Mouse (Mus musculus) cerebellum, adult 8-10 months (tissue): ENCODE results near the gene Rap1gds1.

ENCODE experiments used
- DNase-seq: peaks from one replicate; pipeline ENCODE4 v3.0.0; 2022

Rap1gds1 gene

GRCm38 (mm10) chr3:138876931-138877361 is 198.1 kb downstream of the Rap1gds1 start:
- DNase-seq = no peak

GRCm38 (mm10) chr3:138876418-138876817 is 198.6 kb downstream of the Rap1gds1 start:
- DNase-seq = no peak

- no peak for DNase-seq
These were observed 199.1 kb downstream of the Rap1gds1 start for GRCm38 (mm10) chr3:138875936-138876335.
